Mouse (Mus musculus) myocyte (in vitro differentiated cells): ENCODE measurements at regions not wholly inside any gene's neighbourhood (a gene's known extent, or its start where the extent isn't known, plus 50 kb on each side); places are given as distances from the start of the nearest gene placed in this dataset.

Experiments
- H3K27me3 ChIP-seq: one replicate; pipeline ENCODE4 v1.6.1; 2011; ENCODE audit not compliant: control insufficient read depth, insufficient read depth, insufficient read length
- H3K36me3 ChIP-seq: one replicate; pipeline ENCODE4 v1.6.1; 2011; ENCODE audit not compliant: control insufficient read depth, insufficient read depth
- H3K4me2 ChIP-seq: one replicate; pipeline ENCODE4 v1.6.1; 2011; ENCODE audit warnings: low read depth, control low read depth
- H3K4me3 ChIP-seq: one replicate; pipeline ENCODE4 v1.5.1; 2011; ENCODE audit warnings: mild to moderate bottlenecking, control low read depth, moderate library complexity
- H3K79me2 ChIP-seq: one replicate; pipeline ENCODE4 v1.6.1; 2011; ENCODE audit not compliant: control insufficient read depth, insufficient read depth
- H3ac ChIP-seq: one replicate; pipeline ENCODE4 v1.6.1; 2011; ENCODE audit not compliant: control insufficient read depth, insufficient read length
- CEBPB ChIP-seq: IDR thresholded peaks from 2 replicates; pipeline ENCODE4 v1.6.1; 2011; ENCODE audit warnings: mild to moderate bottlenecking, moderate library complexity; ENCODE audit not compliant: poor library complexity, insufficient read depth, severe bottlenecking
- E2F4 ChIP-seq: IDR thresholded peaks from one replicate; pipeline ENCODE4 v1.6.1; 2011; ENCODE audit warnings: mild to moderate bottlenecking, control low read depth, moderate library complexity; ENCODE audit not compliant: insufficient read depth
- MAX ChIP-seq: IDR thresholded peaks from one replicate; pipeline ENCODE4 v1.6.1; 2011; ENCODE audit warnings: low read depth, mild to moderate bottlenecking, control low read depth
- MYOD1 ChIP-seq, 3 experiments: IDR thresholded peaks; one replicate each; pipeline ENCODE4 v1.6.1; 2011; ENCODE audit warnings: control low read depth in 2 of 3, low read depth in 2 of 3, mild to moderate bottlenecking in 2 of 3, moderate library complexity in 1 of 3; ENCODE audit not compliant: insufficient read length in 2 of 3, control insufficient read depth in 1 of 3
- MYOG ChIP-seq, 3 experiments: IDR thresholded peaks; one replicate each; pipeline ENCODE4 v1.6.1; 2011; ENCODE audit warnings: control low read depth in 2 of 3, low read depth in 2 of 3, mild to moderate bottlenecking in 2 of 3; ENCODE audit not compliant: insufficient read length in 2 of 3, control insufficient read depth in 1 of 3, insufficient read depth in 1 of 3
- POLR2A ChIP-seq: IDR thresholded peaks from one replicate; pipeline ENCODE4 v1.6.1; 2011; ENCODE audit warnings: low read depth, mild to moderate bottlenecking, control low read depth, moderate library complexity; ENCODE audit not compliant: insufficient read length
- POLR2AphosphoS2 ChIP-seq: IDR thresholded peaks from one replicate; pipeline ENCODE4 v1.6.1; 2011; ENCODE audit warnings: low read depth, control low read depth; ENCODE audit not compliant: insufficient read length
- REST ChIP-seq: IDR thresholded peaks from one replicate; pipeline ENCODE4 v1.6.1; 2011; ENCODE audit warnings: mild to moderate bottlenecking, control low read depth, moderate library complexity; ENCODE audit not compliant: insufficient read depth, insufficient read length
- SRF ChIP-seq: IDR thresholded peaks from one replicate; pipeline ENCODE4 v1.6.1; 2011; ENCODE audit warnings: low read depth; ENCODE audit not compliant: control insufficient read depth, insufficient read length
- TCF12 ChIP-seq: IDR thresholded peaks from one replicate; pipeline ENCODE4 v1.6.1; 2011; ENCODE audit warnings: mild to moderate bottlenecking, control low read depth; ENCODE audit not compliant: poor library complexity, insufficient read depth, severe bottlenecking
- TCF3 ChIP-seq: IDR thresholded peaks from one replicate; pipeline ENCODE4 v1.6.1; 2011; ENCODE audit warnings: low read depth, control low read depth; ENCODE audit not compliant: insufficient read length
- USF1 ChIP-seq: IDR thresholded peaks from one replicate; pipeline ENCODE4 v1.6.1; 2011; ENCODE audit warnings: low read depth, mild to moderate bottlenecking, control low read depth, moderate library complexity

- Histone ChIP-seq H3K36me3 (no peaks in the 10 kb centered on the region), H3K27me3 (no peaks in the 10 kb centered on the region), H3ac (no peak overlapping the region), H3K4me2 (no peak overlapping the region), H3K4me3 (no peak overlapping the region), H3K79me2 (no peaks in the 10 kb centered on the region)
- TF ChIP-seq MYOG (IDR thresholded peaks at IDR 0.05; ENCODE audit: control insufficient read depth in 1 of 3, insufficient read depth in 1 of 3, insufficient read length in 2 of 3, low read depth in 2 of 3) (no peak), POLR2AphosphoS2 (no peak), MAX (no peak), TCF3 (no peak), CEBPB (no peak), E2F4 (no peak), TCF12 (no peak), REST (no peak), POLR2A (no peak), SRF (no peak), USF1 (no peak)
Measured at GRCm38 (mm10) chr6:94999562-94999961, 117.5 kb upstream of the Kbtbd8 start.

GRCm38 (mm10) chr6:94999002-94999401 lies 118.0 kb upstream of the Kbtbd8 start:
- H3K4me2 ChIP-seq: no peak overlapping the region
- no peak for TF ChIP-seq TCF3
- no peak for TF ChIP-seq REST
- TF ChIP-seq POLR2AphosphoS2: no peak
- no peak for TF ChIP-seq TCF12
- no peak for TF ChIP-seq POLR2A
- TF ChIP-seq CEBPB: no peak
- no peaks in the 10 kb centered on the region for H3K27me3 ChIP-seq
- H3K36me3 ChIP-seq: no peaks in the 10 kb centered on the region
- no peaks in the 10 kb centered on the region for H3K79me2 ChIP-seq
- no peak overlapping the region for H3ac ChIP-seq
- no peak overlapping the region for H3K4me3 ChIP-seq

DNA sequence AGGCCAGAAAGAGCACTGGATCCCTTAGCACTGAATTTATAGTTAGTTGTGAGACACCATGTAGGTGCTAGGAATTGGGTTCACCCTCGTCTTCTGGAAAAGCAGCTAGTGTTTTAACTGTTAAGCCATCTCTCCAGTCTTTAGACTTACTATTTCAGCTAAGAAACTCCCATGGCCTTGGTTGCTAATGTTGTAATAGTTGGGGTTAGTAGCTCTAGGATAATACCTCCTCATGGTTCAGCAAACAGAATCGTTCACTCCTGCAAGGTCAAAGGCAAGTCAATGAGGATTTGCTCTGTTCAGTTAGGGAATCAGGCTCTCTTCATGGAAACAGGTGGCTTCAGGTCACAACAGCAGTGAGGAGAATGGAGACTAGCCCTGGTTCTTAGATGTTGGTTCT lies 118.7 kb upstream of the Kbtbd8 start:
- Histone ChIP-seq H3K36me3 (no peaks in the 10 kb centered on the region), H3ac (no peak overlapping the region), H3K4me3 (no peak overlapping the region), H3K27me3 (no peaks in the 10 kb centered on the region), H3K4me2 (no peak overlapping the region), H3K79me2 (no peaks in the 10 kb centered on the region)
- TF ChIP-seq CEBPB: no peak
- no peak for TF ChIP-seq MAX
- no peak for TF ChIP-seq E2F4
- no peak for TF ChIP-seq MYOD1 (IDR thresholded peaks at IDR 0.05; ENCODE audit: control insufficient read depth in 1 of 3, insufficient read length in 2 of 3, low read depth in 2 of 3)
- no peak for TF ChIP-seq USF1
- no peak for TF ChIP-seq TCF12
- no peak for TF ChIP-seq POLR2A
- no peak for TF ChIP-seq REST
- TF ChIP-seq MYOG (IDR thresholded peaks at IDR 0.05; ENCODE audit: control insufficient read depth in 1 of 3, insufficient read depth in 1 of 3, insufficient read length in 2 of 3, low read depth in 2 of 3): no peak
- TF ChIP-seq POLR2AphosphoS2: no peak
- no peak for TF ChIP-seq TCF3
- TF ChIP-seq SRF: no peak

DNA sequence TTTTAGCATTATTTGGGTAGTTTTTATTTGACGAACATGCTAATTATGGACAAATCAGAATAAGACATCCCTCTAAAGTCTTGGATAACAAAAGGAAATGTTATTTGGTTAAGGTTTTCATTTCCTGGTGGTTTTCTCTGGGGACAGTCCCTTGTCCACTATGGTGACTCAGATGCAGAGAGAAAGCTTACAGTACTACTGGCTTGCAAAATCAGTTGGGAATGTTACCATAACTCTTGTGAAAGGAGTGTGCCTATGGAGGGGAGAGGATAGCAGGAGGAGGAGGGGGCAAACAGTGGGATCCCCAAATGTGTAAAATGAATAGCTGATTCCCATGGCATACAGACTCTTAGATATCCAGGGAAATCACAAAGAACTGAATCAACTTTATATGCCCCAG lies 122.7 kb upstream of the Kbtbd8 start:
- Histone ChIP-seq H3K36me3 (no peaks in the 10 kb centered on the region), H3K4me2 (no peak overlapping the region), H3K27me3 (peaks cover 6% of the 10 kb centered on the region), H3K79me2 (no peaks in the 10 kb centered on the region), H3K4me3 (no peak overlapping the region), H3ac (no peak overlapping the region)
- no peak for TF ChIP-seq POLR2A
- no peak for TF ChIP-seq TCF12
- no peak for TF ChIP-seq POLR2AphosphoS2
- TF ChIP-seq TCF3: no peak
- TF ChIP-seq CEBPB: no peak
- TF ChIP-seq MYOG (IDR thresholded peaks at IDR 0.05; ENCODE audit: control insufficient read depth in 1 of 3, insufficient read depth in 1 of 3, insufficient read length in 2 of 3, low read depth in 2 of 3): no peak
- no peak for TF ChIP-seq USF1
- TF ChIP-seq MYOD1 (IDR thresholded peaks at IDR 0.05; ENCODE audit: control insufficient read depth in 1 of 3, insufficient read length in 2 of 3, low read depth in 2 of 3): no peak
- no peak for TF ChIP-seq MAX
- TF ChIP-seq SRF: no peak
- TF ChIP-seq REST: no peak
- TF ChIP-seq E2F4: no peak

GRCm38 (mm10) chr6:94987427-94987826 lies 129.6 kb upstream of the Kbtbd8 start:
- Histone ChIP-seq H3K79me2 (no peaks in the 10 kb centered on the region), H3ac (no peak overlapping the region), H3K27me3 (peaks cover 10% of the 10 kb centered on the region), H3K36me3 (no peaks in the 10 kb centered on the region), H3K4me3 (no peak overlapping the region), H3K4me2 (no peak overlapping the region)
- TF ChIP-seq POLR2A (no peak), MYOD1 (IDR thresholded peaks at IDR 0.05; ENCODE audit: control insufficient read depth in 1 of 3, insufficient read length in 2 of 3, low read depth in 2 of 3) (peak in 1 of 3 experiments; percentile 26)
